Mouse (Mus musculus): ENCODE data around the gene Ust. TPM values are rescaled to one million over a fixed set of nuclear protein-coding genes. Genes with fewer than 3 reads are reported as not detected.

The Ust gene
- polyA plus RNA-seq, 1 experiment from 2014 or later, result 2.9 TPM

DNA sequence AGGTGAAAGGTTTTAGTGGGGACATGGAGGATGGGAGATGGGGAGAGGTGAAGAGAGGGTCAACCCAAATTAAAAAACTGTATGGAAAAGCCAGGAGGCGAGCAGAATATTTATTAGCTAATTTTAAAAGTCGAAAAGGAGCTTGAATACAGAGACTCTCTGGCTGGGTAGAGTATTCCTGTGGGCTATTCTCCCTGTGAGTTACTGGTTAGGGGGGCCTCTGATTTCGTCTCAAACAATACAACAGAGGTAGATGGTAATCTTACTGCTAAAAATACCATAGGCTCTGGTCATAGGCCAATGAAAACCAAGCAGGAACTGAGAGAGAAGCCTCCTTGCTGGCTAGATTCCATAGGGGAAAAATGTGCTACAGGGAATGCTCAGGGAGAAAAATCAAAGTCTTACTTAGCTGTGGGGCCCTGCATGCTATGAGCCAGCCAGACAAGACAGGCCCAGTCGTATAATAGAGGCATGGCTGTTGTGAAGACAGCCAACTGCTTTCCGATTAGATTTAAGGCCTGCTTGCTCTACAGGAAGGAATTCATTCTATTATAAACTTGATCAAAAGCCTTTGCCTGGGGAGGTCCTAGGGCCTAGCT is 23.0 kb downstream of the Ust start:
- WGBS, result 57% methylated on average over 5 of the region's 5 CpGs
- H3K27ac ChIP-seq, result no peak overlapping the region
- no peaks in the 10 kb centered on the region for H3K36me3 ChIP-seq (replicated peaks)
- H3K4me1 ChIP-seq, result peaks cover 6% of the 10 kb centered on the region; the same call in 1 of the 2 replicates
- no peak for ATAC-seq (ENCODE audit: low FRiP score)
- H3K9ac ChIP-seq, result no peak overlapping the region
- no peaks in the 10 kb centered on the region for H3K9me3 ChIP-seq
- H3K4me2 ChIP-seq, result no peak overlapping the region
- H3K27me3 ChIP-seq, result no peaks in the 10 kb centered on the region
- no peak overlapping the region for H3K4me3 ChIP-seq (replicated peaks)

DNA sequence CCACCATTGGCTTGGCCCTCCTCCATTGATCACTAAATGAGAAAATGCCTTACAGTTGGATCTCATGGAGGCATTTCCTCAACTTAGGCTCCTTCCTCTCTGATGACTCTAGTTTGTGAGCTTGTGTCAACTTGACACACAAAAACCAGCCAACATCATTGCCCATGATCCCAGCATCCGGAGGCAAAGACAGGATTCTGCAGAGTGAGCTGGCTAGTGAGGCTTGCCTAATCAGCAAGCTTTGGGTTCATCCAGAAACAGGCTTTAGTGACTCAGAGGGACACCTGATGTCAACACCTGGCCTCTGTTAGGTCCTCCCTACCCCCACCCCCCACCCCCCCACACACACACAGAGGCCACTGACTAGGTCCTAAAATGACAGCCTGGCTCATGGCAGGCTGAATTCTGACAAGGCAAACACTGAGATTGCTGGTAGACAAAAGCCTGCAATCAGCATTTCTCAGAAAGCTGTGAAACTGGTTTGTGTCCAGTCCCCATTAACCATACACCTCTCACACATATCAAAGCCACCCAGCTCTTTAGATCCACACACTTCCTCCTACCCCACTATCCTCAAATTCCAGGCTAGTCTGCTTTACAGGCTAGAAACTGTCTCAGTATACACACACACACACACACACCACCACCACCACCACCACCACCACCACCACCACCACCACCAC is 26.6 kb downstream of the Ust start:
- 81% methylated on average over 1 of the region's 1 CpGs for WGBS
- no peak for ATAC-seq (ENCODE audit: low FRiP score)
- H3K4me2 ChIP-seq, result no peak overlapping the region
- H3K36me3 ChIP-seq (replicated peaks), result no peaks in the 10 kb centered on the region
- H3K27ac ChIP-seq, result no peak overlapping the region
- peaks cover 6% of the 10 kb centered on the region; the same call in 1 of the 2 replicates for H3K4me1 ChIP-seq
- no peaks in the 10 kb centered on the region for H3K9me3 ChIP-seq
- no peak overlapping the region for H3K9ac ChIP-seq
- H3K27me3 ChIP-seq, result no peaks in the 10 kb centered on the region
- no peak overlapping the region for H3K4me3 ChIP-seq (replicated peaks)

DNA sequence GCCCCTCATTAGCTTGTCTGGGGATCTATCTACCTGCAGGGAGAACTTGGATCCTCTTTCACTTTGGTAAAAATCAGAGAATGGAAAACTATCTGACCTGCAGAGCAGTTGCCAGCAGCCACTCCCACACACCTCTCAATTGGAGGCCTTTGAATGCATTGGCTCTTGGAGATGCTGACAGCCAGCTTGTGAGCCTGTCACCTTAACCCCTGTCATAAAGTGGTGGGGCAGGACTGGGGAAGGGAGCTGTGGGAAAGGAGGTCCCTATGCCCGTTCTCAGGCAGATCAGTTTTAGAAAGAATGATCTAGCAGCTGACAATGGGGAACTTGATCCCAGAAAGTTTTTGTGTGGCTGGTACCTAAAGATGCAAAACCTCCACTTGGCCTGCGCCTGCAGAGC is 31.2 kb downstream of the Ust start:
- Histone ChIP-seq H3K4me1 (no peaks in the 10 kb centered on the region), H3K9me3 (no peaks in the 10 kb centered on the region), H3K27me3 (no peaks in the 10 kb centered on the region), H3K9ac (no peak overlapping the region), H3K4me3 (replicated peaks) (no peak overlapping the region), H3K4me2 (no peak overlapping the region), H3K27ac (no peak overlapping the region), H3K36me3 (replicated peaks) (no peaks in the 10 kb centered on the region)
- ATAC-seq (ENCODE audit: low FRiP score), result no peak
- WGBS, result 71% methylated on average over 2 of the region's 2 CpGs

DNA sequence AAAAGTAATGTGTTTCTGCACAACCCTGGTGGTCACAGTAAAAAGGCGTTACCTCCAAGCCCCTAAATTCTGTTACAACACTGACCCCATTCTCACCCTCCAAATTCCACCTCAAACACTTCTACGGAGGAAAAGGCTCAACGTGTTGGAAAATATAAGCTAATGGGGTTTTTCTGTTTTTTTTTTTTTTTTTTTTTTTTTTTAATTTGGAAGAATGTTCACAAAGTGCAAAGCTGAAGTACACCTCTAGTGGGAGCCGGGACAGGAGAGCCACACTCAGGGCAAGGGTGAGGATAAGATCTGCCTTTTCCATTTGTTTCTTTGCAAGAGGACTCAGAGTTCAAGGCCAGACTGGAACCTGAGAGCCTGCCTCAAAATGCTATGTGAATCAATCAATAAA is 34.1 kb downstream of the Ust start:
- H3K27me3 ChIP-seq, result no peaks in the 10 kb centered on the region
- 78% methylated on average over 4 of the region's 4 CpGs for WGBS
- no peaks in the 10 kb centered on the region for H3K9me3 ChIP-seq
- H3K4me2 ChIP-seq, result no peak overlapping the region
- no peak overlapping the region for H3K27ac ChIP-seq
- no peaks in the 10 kb centered on the region for H3K36me3 ChIP-seq (replicated peaks)
- ATAC-seq (ENCODE audit: low FRiP score), result no peak
- no peak overlapping the region for H3K9ac ChIP-seq
- H3K4me3 ChIP-seq (replicated peaks), result no peak overlapping the region
- no peaks in the 10 kb centered on the region for H3K4me1 ChIP-seq

DNA sequence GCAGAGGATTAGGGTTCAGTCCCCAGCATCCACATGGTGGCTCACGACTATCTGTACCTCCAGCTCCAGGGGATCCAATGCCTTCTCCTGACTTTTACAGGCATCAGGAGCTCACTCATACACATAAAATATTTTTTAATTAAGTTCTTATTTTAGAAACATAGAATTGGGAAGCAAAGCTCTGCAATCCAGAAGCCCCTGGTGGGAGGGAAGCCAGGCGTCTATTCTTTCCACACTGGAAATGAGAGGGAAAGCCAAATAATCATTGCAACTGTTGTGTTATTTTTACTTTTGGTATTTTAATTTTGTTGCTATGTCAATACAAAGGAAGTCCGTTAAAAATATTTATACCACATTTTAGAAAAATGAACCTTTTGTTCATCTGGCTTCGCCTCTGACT is 35.8 kb downstream of the Ust start:
- Histone ChIP-seq H3K4me2 (no peak overlapping the region), H3K9ac (no peak overlapping the region), H3K4me1 (no peaks in the 10 kb centered on the region), H3K9me3 (no peaks in the 10 kb centered on the region), H3K36me3 (replicated peaks) (no peaks in the 10 kb centered on the region), H3K27me3 (no peaks in the 10 kb centered on the region), H3K27ac (no peak overlapping the region), H3K4me3 (replicated peaks) (no peak overlapping the region)
- no peak for ATAC-seq (ENCODE audit: low FRiP score)
- WGBS, result 90% methylated on average over 4 of the region's 4 CpGs

DNA sequence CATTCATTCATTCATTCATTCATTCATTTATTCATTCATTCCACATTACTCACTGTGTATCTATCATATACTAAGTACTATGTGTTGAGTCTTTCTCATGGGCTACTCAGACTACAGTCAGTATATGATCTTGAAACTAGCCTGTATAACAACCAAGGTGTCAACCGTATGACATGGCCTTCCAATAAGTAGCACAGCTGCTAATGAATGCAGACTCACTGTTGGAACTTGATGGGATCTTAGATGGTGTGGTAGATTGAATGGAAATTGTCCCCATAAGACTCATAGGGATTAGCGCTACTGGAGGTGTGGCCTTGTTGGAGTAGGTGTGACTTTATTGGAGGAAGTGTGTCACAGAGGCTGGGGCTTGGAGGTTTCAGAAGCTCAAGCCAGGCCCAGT is 38.8 kb downstream of the Ust start:
- 97% methylated on average over 2 of the region's 2 CpGs for WGBS
- Histone ChIP-seq H3K36me3 (replicated peaks) (no peaks in the 10 kb centered on the region), H3K4me3 (replicated peaks) (no peak overlapping the region), H3K27ac (no peak overlapping the region), H3K4me2 (no peak overlapping the region), H3K27me3 (no peaks in the 10 kb centered on the region), H3K9me3 (no peaks in the 10 kb centered on the region), H3K9ac (no peak overlapping the region), H3K4me1 (no peaks in the 10 kb centered on the region)
- no peak for ATAC-seq (ENCODE audit: low FRiP score)

DNA sequence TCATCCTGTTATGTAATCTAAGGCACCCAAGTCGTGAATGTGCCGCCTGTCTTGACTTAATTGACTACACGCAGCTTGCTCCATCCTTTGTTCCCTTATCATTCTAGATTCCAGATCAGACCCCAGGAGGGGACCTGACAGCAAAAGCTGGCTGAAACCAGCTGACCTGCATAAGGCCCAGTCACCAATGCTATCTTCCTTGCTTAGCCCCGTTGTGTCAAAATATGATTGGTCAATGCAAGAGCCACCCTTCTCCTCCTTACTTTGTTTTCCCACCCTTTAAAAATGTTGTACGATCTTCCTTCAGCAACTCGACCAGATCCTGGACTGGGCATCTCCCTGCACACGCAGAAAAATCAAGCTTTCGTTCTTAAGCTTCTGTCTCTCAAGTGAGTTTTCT is 40.7 kb downstream of the Ust start:
- 86% methylated on average over 8 of the region's 8 CpGs for WGBS
- no peak overlapping the region for H3K9ac ChIP-seq
- no peak overlapping the region for H3K4me3 ChIP-seq (replicated peaks)
- ATAC-seq (ENCODE audit: low FRiP score), result no peak
- H3K27me3 ChIP-seq, result no peaks in the 10 kb centered on the region
- no peaks in the 10 kb centered on the region for H3K9me3 ChIP-seq
- no peak overlapping the region for H3K4me2 ChIP-seq
- H3K27ac ChIP-seq, result no peak overlapping the region
- no peaks in the 10 kb centered on the region for H3K36me3 ChIP-seq (replicated peaks)
- no peaks in the 10 kb centered on the region for H3K4me1 ChIP-seq

DNA sequence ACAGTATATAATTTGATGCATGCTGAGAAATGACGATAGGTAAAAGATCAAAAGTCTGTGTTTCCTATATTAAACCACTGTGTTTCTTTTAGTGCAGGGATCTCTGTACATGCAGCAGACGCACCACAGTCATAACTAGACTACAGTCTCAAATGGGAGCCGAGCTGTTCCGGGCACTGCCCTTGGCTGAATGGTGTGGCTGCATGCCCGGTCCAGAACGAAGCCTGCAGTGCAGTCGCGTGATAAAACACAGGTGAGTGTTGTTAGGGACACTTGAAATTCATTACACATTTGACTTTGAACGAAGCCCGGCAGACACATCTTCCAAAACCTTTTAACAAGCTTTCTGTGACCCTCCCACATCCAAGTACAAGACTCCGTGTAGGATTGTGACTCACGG is 46.6 kb downstream of the Ust start:
- Histone ChIP-seq H3K4me1 (no peaks in the 10 kb centered on the region), H3K9me3 (no peaks in the 10 kb centered on the region), H3K4me3 (replicated peaks) (no peak overlapping the region), H3K36me3 (replicated peaks) (no peaks in the 10 kb centered on the region), H3K4me2 (no peak overlapping the region), H3K9ac (no peak overlapping the region), H3K27me3 (no peaks in the 10 kb centered on the region), H3K27ac (no peak overlapping the region)
- no peak for ATAC-seq (ENCODE audit: low FRiP score)
- 89% methylated on average over 12 of the region's 12 CpGs for WGBS

DNA sequence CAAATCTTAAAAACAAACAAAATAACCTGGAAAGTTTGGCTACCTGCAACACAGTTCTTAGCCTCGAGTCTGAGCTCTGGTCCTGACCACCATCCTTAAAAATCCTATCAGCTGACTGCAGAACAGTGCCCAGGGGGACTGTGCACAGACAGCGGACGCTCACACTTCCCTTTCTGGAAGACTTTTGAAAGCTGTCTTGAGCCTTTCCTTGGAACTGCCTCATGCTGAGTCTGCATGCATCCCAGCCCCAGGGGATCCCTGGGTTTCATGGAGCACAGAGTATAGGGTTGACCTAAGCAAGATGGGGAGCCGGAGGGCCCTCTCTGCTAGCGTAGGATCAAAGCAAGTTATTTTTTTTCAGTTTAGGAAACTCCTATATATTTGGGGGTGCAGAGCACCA is 47.6 kb downstream of the Ust start:
- no peaks in the 10 kb centered on the region for H3K27me3 ChIP-seq
- H3K27ac ChIP-seq, result no peak overlapping the region
- WGBS, result 64% methylated on average over 5 of the region's 5 CpGs
- ATAC-seq (ENCODE audit: low FRiP score), result no peak
- H3K4me2 ChIP-seq, result no peak overlapping the region
- H3K4me1 ChIP-seq, result no peaks in the 10 kb centered on the region
- no peak overlapping the region for H3K4me3 ChIP-seq (replicated peaks)
- no peaks in the 10 kb centered on the region for H3K36me3 ChIP-seq (replicated peaks)
- H3K9ac ChIP-seq, result no peak overlapping the region
- H3K9me3 ChIP-seq, result no peaks in the 10 kb centered on the region

DNA sequence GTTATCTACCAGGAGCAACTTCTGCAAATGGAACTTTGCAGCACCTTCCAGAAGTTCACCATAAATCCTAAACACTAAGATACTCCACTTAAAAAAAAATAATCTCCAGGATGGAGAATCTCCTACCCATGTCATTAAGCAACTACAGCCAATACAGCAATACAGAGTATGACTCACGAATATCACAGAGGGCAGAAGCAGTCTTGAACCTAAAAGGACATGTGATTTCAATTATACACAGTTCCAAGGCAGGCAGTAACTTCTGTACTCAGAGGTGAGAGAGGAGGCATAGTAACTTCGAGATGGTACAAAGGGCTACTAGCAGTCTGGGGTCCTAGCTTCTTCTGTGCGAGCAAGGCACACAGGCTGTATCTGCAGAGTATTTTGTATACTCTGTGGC is 49.1 kb downstream of the Ust start:
- ATAC-seq (ENCODE audit: low FRiP score), result no peak
- Histone ChIP-seq H3K36me3 (replicated peaks) (no peaks in the 10 kb centered on the region), H3K27ac (no peak overlapping the region), H3K9ac (no peak overlapping the region), H3K4me1 (no peaks in the 10 kb centered on the region), H3K9me3 (no peaks in the 10 kb centered on the region), H3K4me3 (replicated peaks) (no peak overlapping the region), H3K27me3 (no peaks in the 10 kb centered on the region), H3K4me2 (no peak overlapping the region)
- 80% methylated on average over 3 of the region's 3 CpGs for WGBS

DNA sequence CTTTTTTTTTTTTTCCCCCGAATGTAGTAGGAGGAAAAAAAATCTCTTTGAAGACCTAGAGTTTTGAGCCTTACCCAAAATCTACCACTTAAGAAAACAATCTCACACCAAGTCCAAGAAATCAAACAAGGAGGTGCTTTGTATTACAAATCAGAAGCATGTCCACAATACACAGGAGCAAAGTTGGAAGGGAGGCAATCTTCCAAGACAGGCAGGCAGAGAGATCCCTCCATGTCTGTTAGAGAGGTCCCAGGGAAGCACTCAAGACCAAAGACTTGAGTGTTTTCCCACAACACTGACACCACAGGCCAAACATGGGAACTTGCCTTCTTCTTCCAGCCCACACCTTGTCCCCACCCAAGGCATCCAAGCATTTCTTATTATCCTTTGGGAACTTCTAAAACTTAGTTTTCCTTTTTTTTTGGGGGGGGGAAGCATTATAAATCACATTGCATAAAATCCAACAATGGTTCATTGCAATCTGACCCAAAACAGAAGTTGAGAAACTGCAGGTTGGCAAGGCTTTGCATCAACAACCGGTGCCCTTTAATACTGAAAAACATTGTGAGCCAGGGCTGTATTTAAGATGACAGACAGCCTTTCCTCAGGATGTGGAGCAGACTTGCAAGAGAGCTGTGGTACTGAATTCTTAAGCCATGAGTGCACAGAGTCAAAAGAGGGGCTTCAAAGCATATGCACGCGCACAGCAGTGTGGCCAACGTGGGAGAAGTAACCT is 49.8 kb downstream of the Ust start:
- Histone ChIP-seq H3K9me3 (no peaks in the 10 kb centered on the region), H3K4me2 (no peak overlapping the region), H3K4me3 (replicated peaks) (no peak overlapping the region), H3K4me1 (no peaks in the 10 kb centered on the region), H3K27me3 (no peaks in the 10 kb centered on the region), H3K9ac (no peak overlapping the region), H3K27ac (no peak overlapping the region), H3K36me3 (replicated peaks) (no peaks in the 10 kb centered on the region)
- ATAC-seq (ENCODE audit: low FRiP score), result no peak
- 78% methylated on average over 5 of the region's 5 CpGs for WGBS

DNA sequence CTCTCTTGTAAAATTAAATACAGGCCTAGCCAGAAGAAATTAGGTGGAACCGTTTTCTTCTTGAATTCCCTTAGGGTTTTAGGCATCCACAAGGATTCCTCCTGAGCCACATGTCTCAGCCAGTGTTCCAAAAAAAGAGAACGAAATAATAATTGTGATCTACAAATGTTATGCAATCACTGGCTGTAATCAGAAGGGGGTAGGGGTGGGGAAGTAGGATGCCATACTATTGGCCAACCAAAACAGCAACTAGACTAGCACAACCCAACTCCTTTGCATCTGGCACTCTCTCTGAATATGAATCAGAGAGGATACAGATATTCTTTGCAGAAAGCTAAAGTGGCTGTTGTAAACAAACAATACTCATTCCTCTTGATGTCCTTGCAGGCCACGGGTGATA is 52.7 kb downstream of the Ust start:
- Histone ChIP-seq H3K27me3 (no peaks in the 10 kb centered on the region), H3K36me3 (replicated peaks) (no peaks in the 10 kb centered on the region), H3K9me3 (no peaks in the 10 kb centered on the region), H3K4me1 (no peaks in the 10 kb centered on the region), H3K27ac (no peak overlapping the region), H3K4me3 (replicated peaks) (no peak overlapping the region), H3K4me2 (no peak overlapping the region), H3K9ac (no peak overlapping the region)
- WGBS, result 86% methylated on average over 3 of the region's 3 CpGs
- no peak for ATAC-seq (ENCODE audit: low FRiP score)

DNA sequence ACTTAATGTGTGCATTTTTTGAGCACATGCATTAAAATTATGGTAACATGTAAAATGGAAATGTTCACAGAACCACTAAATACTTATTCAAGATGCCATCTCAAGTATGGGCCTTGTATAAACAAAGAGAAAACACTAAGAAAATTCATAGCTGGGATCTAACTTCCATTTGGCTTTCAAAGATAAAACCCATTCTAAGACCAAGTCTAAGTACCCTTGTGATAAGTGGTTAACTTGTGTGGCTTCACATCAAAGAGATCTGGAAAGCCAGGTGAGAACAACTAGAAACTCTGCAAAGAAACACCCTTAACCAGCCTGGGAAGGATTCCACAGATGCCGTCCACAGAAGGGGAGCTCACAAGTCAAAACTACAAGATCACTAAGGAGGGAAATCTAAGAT is 53.4 kb downstream of the Ust start:
- H3K27me3 ChIP-seq, result no peaks in the 10 kb centered on the region
- H3K4me2 ChIP-seq, result no peak overlapping the region
- no peak overlapping the region for H3K9ac ChIP-seq
- no peak overlapping the region for H3K4me3 ChIP-seq (replicated peaks)
- no peak for ATAC-seq (ENCODE audit: low FRiP score)
- H3K4me1 ChIP-seq, result no peaks in the 10 kb centered on the region
- WGBS, result 88% methylated on average over 1 of the region's 1 CpGs
- H3K27ac ChIP-seq, result no peak overlapping the region
- H3K36me3 ChIP-seq (replicated peaks), result no peaks in the 10 kb centered on the region
- no peaks in the 10 kb centered on the region for H3K9me3 ChIP-seq

All from forebrain, embryonic 12.5 days (tissue).